Mouse (Mus musculus) E14TG2a.4 (cell line): ENCODE data around the gene Macrod2.

ENCODE experiments used
- CTCF ChIP-seq: conservative IDR thresholded peaks from 2 replicates; pipeline ENCODE4 v1.5.1; 2014; ENCODE audit warnings: low read length
- NANOG ChIP-seq: IDR thresholded peaks from 2 replicates; pipeline ENCODE4 v1.6.1; 2014; ENCODE audit warnings: borderline replicate concordance, low read length, mixed read lengths
- POU5F1 ChIP-seq: IDR thresholded peaks from 2 replicates; pipeline ENCODE4 v1.6.1; 2014; ENCODE audit warnings: low read length, borderline replicate concordance

DNA sequence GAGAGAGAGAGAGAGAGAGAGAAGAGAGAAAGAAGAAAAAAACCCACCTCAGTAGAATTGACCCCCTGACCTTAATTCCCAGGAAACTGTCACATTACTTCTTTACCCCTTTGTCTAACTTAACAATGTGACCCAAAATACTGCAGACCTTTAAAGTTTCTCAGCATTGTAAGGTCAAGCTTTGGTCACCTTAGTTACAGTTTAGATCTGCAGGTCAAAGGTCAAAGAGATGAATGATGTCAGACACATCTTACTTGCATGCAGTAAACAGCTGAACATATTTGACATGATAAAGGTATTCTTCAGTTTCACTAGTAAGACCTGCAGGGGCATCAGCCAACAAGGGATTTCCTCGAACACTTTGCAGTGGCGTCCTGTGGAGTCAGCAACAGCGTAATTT lies 309.0 kb downstream of the Macrod2 start:
- TF ChIP-seq CTCF (no peak), NANOG (no peak), POU5F1 (no peak)
